Mouse (Mus musculus): ENCODE results near the gene Fhl2.
"Not testable (repeated sequence)": the region's sequence is repeated elsewhere in the genome, so short reads cannot be mapped to it uniquely, and the experiment has no call there.

Gene Fhl2

DNA sequence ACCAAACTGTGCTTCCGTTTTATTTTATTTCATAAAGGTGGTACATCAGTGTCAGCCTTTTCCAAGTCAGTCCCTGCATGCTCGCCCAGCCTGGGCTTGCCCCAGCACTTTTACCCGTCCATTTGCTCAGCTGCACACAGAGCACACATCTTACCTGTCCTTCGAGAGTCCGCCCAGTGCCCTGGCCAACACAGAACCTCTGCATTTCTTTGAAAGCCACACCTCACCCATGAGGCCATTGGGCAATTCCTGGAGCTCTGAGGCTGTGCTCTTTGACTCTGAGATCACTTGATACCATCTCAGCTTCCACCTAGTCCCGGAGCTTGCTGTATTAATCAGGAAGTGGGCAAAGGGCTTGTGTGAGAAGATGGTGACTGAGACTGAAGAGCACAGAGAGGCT is 51.4 kb downstream of the Fhl2 start:
- no peak for DNase-seq

DNA sequence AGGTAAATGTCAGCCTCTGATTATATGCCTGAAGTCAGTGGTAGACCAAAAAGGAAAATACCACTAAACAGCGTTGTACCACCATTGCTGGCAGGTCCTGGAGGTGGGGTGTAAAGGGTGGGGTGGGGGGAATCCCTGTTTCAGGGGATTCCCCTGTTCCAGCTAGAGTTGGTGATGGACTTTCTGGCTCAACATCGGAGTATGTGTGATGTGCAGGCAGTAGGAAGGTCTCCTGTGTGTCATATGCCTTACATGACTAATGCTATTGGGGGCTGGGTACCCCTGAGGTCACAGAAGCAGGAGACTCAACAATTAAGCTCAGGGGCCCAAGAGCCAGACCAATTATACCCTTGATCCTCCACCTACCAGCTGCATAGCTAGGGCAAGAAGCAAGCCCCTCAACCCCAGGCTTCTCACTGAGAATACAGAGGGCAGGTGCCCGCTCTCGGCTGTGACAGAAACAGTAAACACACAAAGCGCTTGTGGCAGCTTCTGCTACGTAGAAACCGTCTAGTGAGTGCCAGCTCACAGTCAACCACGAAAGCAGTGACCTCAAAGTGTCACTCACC is 52.4 kb downstream of the Fhl2 start:
- no peak for DNase-seq

DNA sequence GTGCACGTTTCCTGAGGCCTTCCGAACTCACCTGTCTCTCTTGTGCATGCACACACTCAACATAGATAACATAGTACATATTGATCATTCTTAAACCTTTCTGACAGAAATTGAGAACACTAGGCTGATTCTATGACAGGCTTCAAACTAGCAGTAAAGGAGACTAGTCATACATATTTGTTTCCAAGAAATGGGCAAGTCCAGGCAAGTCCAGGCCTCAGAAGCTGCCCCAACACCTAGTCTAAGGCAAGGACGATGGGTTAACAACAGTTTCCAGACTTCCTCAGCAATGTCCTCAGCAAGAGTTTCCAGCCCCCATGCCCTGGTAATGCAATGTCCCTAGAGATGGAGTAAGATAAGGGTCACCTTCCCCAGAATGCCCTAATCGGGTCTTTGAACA is 53.0 kb downstream of the Fhl2 start:
- no peak for DNase-seq

DNA sequence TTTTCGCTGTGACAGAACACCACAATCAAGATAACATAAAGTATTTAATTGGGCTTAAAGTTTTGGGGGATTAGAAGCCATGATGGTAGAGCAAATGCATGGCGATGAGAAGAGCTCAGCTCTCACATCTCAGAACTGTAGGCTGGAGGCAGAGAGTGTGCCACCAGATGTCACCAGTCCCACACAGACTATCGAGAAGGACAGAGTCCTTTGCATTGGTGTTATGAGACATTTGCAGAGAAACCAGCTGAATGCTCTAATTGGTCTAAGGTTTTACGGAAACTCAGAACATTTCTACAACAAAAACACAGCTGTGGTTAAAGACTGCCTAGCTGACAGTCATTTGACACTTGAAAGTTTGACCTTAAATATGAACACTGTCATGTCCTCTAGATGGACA is 53.5 kb downstream of the Fhl2 start:
- DNase-seq = no peak

DNA sequence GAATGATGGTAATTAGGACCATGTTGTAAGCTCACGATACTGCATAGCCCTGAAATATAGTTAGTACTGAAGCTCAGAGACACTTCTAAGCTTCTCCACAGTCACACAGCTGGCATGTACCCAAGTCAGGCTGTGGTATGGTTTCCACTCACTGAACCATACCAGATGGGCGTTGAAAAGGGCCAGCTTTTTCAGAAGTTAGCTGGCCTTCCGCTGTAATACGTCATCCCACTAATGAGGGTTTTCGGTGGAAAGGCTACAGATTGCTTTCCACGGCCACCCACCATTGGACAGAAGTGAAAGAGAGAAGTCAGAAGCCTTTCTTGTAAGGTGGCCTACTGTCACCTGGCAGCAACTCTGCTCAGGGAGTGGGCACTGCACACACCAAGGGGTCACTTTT is 53.9 kb downstream of the Fhl2 start:
- DNase-seq = no peak

DNA sequence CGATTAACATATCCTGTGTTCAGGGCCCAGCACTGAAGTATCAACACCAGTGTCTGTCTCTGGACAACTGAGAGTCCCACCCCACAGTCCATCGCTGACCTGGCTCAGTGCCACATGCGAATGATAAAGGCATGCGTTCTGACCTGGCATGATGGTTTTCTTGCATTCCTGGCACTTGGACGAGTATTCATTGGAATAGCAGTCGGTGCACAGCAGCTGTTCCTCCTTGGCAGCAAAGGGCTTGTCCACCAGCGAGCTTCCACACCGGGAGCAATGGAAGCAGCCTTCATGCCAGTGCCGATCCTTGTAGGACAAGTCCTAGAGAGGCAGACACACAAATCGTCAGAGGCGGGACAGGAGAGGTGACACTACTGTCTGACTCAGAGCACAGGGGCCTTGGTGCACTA is 55.2 kb downstream of the Fhl2 start:
- DNase-seq = peak; percentile 19 to 29

DNA sequence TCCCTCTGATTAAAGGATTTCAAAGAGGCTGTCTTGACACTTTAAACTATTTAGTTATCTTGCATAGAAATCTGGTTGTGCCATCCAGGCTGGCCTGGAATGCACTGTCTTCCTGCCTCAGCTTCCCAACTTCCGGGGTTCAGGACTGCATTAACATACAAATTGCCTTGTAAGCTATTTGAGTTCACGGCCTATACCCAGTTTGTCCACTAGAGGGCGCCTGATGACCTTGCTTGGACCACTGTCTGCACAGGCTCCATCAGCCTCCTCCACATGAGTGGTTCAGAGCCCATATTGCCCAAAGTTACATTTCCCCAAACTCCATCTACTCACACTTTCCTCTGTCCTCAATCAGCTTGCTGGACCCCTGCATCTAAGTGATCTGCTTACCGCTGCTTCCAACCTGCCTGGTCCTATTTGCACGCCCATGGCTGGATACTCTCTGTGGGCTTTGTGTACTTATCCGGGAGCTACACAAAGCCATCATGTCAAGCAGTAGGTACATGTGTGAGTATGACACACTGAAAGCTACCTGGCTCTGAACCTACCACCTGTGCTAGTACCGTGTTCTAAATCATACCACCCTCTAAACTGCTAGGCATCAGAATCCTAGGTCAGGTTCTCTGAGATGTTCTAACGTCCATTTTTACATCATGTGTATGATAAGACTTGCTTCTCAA is 57.1 kb downstream of the Fhl2 start:
- DNase-seq = peak; percentile 70 to 79

DNA sequence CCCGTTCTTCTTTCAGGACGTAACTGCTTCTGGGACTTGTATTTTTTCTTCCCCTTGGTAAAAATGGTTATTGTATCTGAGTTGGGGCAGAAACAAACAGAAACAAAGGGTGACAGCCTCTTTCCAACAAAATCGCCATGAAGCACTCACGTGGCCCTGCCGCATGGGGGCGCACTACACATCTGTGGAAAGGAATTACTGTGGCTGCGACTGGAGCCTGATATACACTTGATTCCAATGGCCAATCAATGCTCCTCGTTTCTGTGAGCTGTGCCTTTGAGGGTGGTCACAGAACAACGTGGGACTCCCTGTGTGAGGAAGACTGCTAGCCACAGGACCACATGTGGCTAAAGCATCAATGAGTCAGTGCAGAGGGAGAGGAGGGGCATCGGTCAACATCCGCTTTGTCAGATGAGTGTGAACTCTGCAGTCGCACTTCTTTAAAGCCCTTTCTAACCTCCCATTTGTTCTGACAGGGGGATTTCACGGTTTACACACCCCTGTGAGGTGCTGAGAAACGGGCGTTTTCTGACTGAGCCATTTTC is 58.4 kb downstream of the Fhl2 start:
- DNase-seq = no peak

DNA sequence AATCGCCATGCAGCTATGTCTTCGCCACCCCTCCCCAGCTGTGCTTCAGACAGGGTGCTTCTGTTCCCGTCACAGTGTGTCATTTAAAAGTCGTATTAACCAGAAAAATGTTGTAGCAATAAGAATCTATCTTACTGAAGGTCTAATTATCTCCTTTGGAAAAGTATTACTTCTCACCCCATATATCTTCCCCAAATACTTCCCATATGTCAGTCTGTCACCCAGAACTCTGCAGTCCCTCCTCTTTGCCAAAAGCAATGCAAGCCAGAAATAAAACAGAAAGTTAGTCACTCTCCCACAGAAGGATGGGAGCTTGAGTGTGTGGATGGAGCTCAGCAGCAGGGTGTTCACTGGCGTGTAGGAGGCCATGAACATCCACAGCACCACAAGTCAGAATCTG is 59.5 kb downstream of the Fhl2 start:
- no peak for DNase-seq

DNA sequence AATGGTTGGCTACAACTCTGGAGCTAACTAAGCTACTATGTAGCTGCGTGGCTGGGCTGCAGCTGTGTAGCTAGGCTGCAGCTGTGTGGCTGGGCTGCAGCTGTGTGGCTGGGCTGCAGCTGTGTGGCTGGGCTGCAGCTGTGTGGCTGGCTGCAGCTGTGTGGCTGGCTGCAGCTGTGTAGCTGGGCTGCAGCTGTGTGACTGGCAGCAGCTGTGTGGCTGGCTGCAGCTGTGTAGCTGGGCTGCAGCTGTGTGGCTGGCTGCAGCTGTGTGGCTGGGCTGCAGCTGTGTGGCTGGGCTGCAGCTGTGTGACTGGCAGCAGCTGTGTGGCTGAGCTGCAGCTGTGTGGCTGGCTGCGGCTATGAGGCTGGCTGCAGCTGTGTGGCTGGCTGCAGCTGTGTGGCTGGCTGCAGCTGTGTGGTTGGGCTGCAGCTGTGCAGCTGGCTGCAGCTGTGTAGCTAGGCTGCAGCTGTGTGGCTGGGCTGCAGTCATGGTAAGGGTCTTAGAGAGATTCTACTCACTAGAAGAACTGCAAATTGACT is 60.2 kb downstream of the Fhl2 start:
- DNase-seq = not testable (repeated sequence)

DNA sequence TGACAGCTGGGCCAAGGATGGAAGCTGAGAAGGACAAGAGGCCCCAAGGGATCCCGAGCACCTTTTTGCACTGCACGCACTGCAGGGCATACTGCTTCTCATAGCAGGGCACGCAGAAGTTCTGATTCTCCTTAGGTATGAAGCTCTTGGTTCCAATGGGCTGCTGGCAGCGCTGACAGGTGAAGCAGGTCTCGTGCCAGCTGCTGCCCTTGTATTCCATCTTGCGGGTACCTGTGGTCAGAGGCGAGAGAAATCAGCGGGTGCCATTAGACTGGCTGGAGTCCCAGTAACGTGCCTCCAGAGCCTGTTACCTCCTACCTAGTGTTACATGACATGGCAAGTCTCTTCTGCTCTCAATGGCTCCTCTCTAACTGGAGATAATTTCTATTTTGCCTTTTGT is 65.2 kb downstream of the Fhl2 start:
- DNase-seq = peak; percentile 10 to 19

DNA sequence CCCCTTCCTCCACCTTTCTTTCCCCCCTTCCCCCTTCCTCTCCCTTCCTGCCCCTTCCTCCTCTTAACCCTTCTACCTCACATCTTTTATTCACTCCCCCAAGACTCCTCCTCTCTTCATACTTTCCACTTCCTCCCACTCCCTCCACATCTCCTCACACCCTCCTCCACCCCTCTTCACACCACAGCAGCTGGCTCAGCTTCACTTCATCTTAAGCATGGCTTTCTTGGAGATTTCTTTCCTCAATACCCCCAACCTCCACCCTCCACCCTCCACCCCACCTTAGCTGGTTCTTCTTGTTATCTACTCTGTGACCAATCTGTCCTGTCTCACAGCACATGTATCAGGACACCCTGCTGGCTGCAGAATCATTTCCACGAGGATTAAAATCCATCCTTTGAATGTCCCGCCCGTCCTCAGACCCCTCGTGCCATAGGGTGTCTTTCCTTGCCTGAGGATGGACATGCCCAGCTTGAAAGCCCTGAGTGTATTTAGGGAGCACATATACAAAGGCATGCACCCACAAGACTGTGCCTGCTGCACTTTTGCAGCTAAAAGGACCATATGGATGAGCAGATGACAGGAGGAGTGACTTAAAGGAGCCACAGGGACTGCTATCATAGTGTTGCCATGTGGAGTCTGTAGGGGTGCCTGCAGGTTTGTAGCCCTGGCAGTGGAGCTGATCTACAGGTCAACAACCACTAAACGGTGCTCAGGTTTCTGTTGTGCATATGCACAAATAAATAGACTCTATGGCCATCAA is 66.4 kb downstream of the Fhl2 start:
- no peak for DNase-seq

DNA sequence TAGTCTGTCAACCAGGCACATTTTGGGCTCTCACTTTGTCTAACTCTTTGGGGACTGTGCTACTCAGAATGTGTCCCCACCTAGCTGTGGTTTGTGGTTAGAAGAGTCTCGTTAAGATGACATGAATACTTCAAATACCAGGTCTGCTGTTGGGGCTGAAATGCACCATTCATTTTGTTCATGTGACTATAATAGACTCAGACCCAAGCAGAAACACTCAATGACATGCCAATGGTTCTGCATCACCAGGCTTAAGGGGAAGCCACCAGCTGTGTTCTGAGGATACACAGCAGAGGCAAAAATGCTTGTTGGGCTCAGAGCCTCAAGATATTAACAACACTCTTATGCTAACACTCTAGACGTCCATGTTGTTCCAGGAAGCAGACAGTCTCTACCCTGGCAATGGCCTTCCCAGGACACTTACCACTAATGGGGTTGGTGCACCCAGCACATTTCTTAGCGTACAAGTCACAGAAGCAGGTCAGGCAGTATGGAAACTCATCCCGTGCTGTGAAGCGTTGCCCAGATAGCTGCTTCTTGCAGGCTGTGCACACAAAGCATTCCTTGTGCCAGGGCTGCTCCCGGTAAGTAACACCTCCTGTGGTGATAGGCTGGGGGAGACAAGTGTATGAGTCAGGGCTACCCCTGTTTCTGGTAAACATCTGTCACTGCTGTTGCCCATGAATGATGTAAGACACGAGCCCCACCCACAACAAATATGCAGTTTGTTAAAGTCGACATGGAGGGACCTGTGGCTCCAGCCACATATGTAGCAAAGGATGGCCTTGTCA is 68.8 kb downstream of the Fhl2 start:
- DNase-seq = no peak

DNA sequence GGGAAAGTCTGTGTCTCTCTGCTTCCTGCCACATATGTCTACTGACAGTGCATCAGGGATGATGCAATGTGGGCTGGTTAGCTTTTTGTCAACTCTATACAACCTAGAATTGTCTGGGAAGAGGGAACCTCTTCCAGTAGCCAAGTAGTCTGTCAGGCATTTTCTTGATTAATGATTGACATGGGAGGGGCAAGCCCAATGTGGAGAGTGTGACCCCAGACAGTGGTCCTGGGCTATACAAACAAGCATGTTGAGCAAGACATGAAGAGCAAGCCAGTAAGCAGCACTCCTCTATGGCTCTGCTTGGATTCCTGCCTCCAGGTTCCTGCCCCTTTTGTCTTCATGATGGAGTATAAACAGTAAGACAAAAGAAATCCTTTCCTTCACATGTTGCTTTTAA is 69.6 kb downstream of the Fhl2 start:
- no peak for DNase-seq

DNA sequence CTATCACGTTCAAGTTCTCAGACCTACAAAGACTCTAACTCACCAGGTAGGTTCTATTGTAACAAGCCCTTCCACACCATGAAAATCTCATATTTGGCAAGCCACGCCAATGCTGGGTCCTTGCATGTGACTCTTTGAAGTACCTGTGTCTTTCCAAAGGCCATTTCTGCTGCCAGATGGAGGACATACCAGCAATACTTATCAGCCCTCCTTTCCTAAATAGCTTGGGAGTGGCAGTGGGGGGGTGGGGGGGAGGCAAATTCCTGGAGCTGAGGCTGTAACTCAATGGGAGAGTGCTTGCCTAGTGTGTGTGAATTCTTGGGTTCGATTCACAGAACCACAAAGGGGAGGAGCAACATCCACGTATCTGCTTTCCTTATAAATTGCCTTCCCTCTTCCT is 72.1 kb downstream of the Fhl2 start:
- no peak for DNase-seq

DNA sequence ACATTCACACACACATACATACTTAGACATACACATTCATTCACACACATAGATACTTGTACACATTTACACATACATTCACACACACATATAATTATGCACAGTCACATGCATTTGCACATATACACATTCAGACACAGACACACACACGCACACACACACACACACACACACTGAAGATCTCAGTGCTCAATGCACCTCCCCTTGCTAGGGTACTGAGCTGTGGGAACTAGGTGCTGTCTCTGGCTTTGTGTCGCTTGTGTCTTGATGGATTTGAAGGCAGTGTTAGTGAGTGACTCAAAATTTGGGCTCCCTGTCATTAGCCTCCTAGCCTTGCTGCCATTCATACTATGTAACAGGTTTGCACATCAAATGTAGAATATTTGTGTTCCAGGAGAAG is 74.2 kb downstream of the Fhl2 start:
- DNase-seq = no peak

DNA sequence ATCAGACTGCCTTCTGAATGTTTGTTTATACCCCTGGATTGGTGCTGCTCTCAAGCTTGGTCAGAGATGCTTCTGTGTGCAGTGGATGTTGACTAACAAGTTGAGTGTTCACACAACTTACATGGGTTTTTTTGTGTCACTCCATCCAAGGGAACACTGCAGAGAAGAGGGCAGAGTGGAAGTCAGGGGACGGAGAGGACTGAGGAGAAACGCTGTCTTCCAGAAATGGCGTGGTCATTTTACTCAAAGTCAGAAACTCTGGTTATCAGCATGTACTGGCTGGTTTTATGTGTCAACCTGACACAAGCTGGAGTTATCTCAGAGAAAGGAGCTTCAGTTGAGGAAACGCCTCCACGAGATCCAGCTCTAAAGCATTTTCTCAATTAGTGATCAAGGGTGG is 75.8 kb downstream of the Fhl2 start:
- no peak for DNase-seq

DNA sequence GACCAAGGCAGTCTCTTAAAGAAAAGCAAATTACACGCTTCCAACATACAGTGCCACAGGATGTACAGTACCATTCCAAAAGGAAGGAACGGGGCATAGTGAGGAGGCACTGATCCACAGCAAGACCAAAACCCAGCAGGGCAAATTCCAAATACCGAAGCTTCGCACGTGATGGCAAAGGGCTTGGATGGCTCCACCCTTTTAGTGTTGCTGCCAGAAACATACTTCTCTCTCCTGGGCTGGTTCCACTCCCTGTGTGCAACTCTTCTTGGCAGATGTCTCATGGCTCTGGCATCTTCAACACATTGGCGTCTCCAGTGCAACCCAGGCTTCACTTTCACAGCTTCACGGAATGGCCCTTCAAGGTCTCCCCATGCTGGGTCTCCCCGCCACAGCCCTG is 79.3 kb downstream of the Fhl2 start:
- DNase-seq = no peak

DNA sequence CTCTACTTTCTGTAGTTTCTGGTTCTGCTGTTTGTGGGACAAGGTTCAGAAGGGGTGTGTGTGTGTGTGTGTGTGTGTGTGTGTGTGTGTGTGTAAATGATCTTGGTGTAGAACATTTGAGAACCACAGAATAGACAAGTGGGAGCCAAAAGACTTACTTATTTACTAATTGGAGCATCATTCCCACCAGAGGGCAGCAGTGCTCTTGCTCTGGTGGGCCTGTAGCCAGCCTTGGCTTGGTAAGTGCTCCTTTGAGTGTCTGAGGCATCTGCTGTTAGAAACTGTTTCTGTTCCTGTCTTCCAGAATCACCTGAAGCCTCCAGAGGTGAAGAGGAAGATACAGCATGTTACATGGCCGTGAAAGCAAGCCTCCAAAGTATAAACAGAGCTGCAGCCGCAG is 83.9 kb downstream of the Fhl2 start:
- DNase-seq = peak; percentile 58 to 71

DNA sequence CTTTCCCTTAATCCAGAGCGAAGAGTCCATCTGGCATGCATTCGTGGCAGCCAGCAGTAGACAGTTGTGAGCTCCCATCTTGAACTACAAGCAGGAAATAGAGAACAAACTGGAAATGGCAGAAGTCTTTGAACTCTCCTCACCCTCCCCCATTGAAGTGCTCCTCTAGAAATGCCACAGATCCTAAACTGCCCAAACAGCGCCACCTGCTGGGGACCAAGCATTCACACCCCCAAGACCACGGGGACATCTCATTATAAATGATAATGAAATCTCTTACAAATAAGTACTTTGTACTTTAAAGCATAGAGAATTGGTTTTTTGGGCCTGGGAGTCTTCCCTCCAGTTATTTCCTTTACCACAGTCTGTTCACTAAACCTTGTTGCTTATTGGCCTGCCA is 86.2 kb downstream of the Fhl2 start:
- peak; percentile 47 to 66 for DNase-seq

DNA sequence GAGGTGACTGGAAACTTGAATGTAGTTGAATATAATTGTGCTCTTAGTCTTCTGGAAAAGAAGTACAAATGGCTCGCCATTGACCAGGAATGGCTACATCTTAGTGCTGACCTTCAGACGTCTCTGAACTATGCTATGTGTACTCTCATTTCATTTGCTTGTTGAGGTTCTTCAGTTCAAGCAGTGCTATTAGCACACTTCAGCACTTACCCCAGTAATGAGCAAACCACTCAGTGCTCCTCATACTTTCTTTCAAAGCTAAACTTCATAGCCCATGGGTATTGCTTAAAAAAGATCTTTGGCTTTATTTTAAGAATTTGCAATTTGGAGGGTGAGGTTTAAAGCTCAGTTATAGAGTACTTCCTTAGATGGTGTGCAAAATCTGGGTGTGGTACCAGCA is 88.1 kb downstream of the Fhl2 start:
- DNase-seq = no peak

DNA sequence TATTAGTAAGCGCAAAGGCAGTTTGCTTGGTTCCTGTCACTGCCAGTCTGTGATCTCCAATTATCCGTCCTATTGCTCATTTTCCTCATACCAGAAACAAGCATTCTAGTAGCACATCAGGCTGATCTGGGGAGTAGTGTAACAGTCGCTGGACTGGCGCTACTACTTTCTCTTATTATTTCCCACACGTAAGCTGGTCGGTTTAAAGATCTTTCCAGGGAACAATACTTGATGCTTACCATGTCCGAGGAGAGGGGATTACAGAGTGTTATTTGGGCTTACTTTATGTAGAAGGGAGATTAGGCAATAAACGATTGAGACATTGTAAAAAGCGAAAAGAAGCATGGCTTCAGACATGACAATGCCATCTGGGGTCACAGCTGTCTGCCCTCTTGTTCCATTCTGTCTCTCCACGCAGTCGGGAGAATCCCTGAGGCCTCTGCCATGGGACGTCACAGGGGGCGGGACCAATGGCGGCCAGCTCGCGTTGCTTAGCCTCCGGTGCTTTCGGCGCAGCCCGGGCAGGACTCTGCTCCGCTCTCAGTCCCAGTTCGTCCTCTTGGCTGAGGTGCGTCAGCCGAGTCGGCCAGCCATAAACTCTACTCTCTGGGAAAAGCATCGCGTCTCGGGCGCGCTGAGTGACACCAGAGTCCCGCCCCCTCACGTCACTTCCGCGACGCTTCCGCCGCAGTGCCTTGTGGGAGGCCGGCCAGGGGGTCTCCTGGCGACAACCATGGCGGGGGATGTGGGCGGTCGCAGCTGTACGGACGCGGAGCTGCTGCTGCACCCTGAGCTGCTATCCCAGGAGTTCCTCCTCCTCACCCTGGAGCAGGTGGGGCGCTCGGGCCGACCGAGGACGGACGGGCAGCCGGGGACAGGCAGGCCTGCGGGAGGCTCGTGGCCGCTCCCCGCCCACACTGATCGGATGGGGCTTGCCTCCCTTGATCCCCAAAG is 98.5 kb downstream of the Fhl2 start, which contains the start of the genes Tgfbrap1 and AI597479:
Gene Tgfbrap1 (minus strand): TSS at position 607 of the 954 bp plus-strand sequence.
Gene AI597479 (plus strand): TSS at position 680 of the 954 bp plus-strand sequence.
- DNase-seq = peak; percentile 88 to 96
